Mouse (Mus musculus): ENCODE data around the gene Kcnj1.

GRCm38 (mm10) chr9:32394761-32395161 lies 22.5 kb downstream of the Kcnj1 start:
- no peak for TF ChIP-seq E2F4 (IDR thresholded peaks at IDR 0.05; ENCODE audit: insufficient read depth)
- no peak for TF ChIP-seq POLR2AphosphoS2 (IDR thresholded peaks at IDR 0.05; ENCODE audit: insufficient read length, low read depth)
- TF ChIP-seq CEBPB (IDR thresholded peaks at IDR 0.05; ENCODE audit: insufficient read depth, poor library complexity, severe bottlenecking) = no peak
- no peak for TF ChIP-seq SRF (IDR thresholded peaks at IDR 0.05; ENCODE audit: control insufficient read depth, insufficient read length, low read depth)
- no peak for TF ChIP-seq POLR2A (IDR thresholded peaks at IDR 0.05; ENCODE audit: insufficient read length, low read depth)
- TF ChIP-seq MAX (IDR thresholded peaks at IDR 0.05; ENCODE audit: low read depth) = no peak
- TF ChIP-seq TCF12 (IDR thresholded peaks at IDR 0.05; ENCODE audit: insufficient read depth, poor library complexity, severe bottlenecking) = no peak
- TF ChIP-seq REST (IDR thresholded peaks at IDR 0.05; ENCODE audit: insufficient read depth, insufficient read length) = no peak
- TF ChIP-seq MYOD1 (IDR thresholded peaks at IDR 0.05; ENCODE audit: control insufficient read depth in 1 of 3, insufficient read length in 2 of 3, low read depth in 2 of 3) = no peak
- TF ChIP-seq USF1 (IDR thresholded peaks at IDR 0.05; ENCODE audit: low read depth) = no peak
- TF ChIP-seq MYOG (IDR thresholded peaks at IDR 0.05; ENCODE audit: control insufficient read depth in 1 of 3, insufficient read depth in 1 of 3, insufficient read length in 2 of 3, low read depth in 2 of 3) = no peak

Data from myocyte (in vitro differentiated cells).